Mouse (Mus musculus) layer of hippocampus, adult 2 months (tissue): ENCODE results near the gene As3mt. TPM values are rescaled to one million over a fixed set of nuclear protein-coding genes. Genes with fewer than 3 reads are reported as not detected.
"Not testable (repeated sequence)": the region's sequence is repeated elsewhere in the genome, so short reads cannot be mapped to it uniquely, and the experiment has no call there.

Experiments used
- DNase-seq, 2 experiments: peaks; one replicate each; pipeline ENCODE4 v3.0.0; 2022; ENCODE audit warnings: low spot score in 2 of 2
- H3K27ac ChIP-seq: fragments of 200-600 bp; 2 replicates; pipeline ENCODE4 v1.8.1; 2022
- H3K4me3 ChIP-seq: fragments of 200-600 bp; 2 replicates; pipeline ENCODE4 v1.8.1; 2022; ENCODE audit warnings: mild to moderate bottlenecking
- CTCF ChIP-seq: fragments of 200-600 bp; conservative IDR thresholded peaks from 2 replicates; pipeline ENCODE4 v1.8.1; 2022; ENCODE audit warnings: antibody characterized with exemption, mild to moderate bottlenecking, moderate library complexity
- total RNA-seq, 2 experiments: library from RNA; stranded (reverse); gene quantifications; 2 replicates each; pipeline ENCODE4 v1.2.3; 2021

As3mt gene
- total RNA-seq, 2 experiments from 2014 or later = 23.1 to 25.2 TPM

GRCm38 (mm10) chr19:46740341-46741008 lies 33.2 kb downstream of the As3mt start:
- peak; percentile 54 to 79 for DNase-seq
- TF ChIP-seq CTCF = peak; percentile 96
- Histone ChIP-seq H3K27ac (no peak overlapping the region), H3K4me3 (no peak overlapping the region)

GRCm38 (mm10) chr19:46741574-46741973 lies 34.3 kb downstream of the As3mt start:
- no peak for DNase-seq
- H3K4me3 ChIP-seq = no peak overlapping the region

DNA sequence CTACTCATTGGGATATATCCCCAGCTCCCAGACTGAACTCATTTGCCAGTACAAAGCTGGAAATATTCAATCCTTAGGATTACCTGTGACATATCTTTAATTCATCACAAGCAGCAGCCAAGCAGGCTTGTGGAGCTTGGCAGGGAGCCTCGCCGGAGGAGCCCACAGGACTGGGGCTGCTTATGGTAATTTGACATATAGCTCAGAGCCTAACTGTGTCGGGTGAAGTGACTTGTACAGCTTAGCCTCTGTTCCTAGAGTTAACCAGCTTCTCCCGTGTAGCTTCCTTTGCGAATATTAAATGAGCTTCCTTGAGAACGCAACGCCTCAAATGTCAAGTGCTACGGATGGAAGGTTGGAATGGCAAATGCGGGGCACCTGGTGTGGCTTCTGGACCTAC lies 37.4 kb downstream of the As3mt start:
- Histone ChIP-seq H3K27ac (no peak overlapping the region), H3K4me3 (no peak overlapping the region)
- TF ChIP-seq CTCF = no peak
- no peak for DNase-seq

More at GRCm38 (mm10) chr19:46741574-46741973, 34.3 kb downstream of the As3mt start:
- TF ChIP-seq CTCF = peak; percentile 26
- no peak overlapping the region for H3K27ac ChIP-seq

DNA sequence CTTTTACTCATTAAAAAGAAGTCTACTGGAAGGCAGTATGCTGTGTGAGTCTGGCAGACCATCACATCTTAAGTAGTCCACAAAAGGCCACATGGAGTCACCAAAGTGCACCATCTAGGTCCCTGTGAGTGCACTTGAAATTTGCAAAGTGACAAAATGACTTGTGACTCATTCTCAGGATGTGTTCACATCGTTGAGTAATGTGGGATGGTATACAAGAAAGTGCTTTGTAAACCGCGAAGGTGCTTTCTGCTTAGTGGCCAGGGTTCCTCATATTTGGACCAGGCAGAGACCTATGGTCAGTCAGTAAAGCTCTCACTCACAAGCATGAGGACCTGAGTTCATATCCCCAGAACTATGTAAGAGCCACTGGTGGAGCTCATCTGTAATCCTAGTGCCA lies 40.5 kb downstream of the As3mt start:
- TF ChIP-seq CTCF = no peak
- no peak for DNase-seq
- Histone ChIP-seq H3K27ac (no peak overlapping the region), H3K4me3 (no peak overlapping the region)

- no peak for TF ChIP-seq CTCF
- H3K27ac ChIP-seq = no peak overlapping the region
- no peak overlapping the region for H3K4me3 ChIP-seq
- no peak for DNase-seq
Observed at GRCm38 (mm10) chr19:46752235-46752634, 45.0 kb downstream of the As3mt start.

- peak; percentile 74 for TF ChIP-seq CTCF
- DNase-seq = no peak
- no peak overlapping the region for H3K27ac ChIP-seq
- H3K4me3 ChIP-seq = no peak overlapping the region
Observed at GRCm38 (mm10) chr19:46755066-46755465, 47.8 kb downstream of the As3mt start.

DNA sequence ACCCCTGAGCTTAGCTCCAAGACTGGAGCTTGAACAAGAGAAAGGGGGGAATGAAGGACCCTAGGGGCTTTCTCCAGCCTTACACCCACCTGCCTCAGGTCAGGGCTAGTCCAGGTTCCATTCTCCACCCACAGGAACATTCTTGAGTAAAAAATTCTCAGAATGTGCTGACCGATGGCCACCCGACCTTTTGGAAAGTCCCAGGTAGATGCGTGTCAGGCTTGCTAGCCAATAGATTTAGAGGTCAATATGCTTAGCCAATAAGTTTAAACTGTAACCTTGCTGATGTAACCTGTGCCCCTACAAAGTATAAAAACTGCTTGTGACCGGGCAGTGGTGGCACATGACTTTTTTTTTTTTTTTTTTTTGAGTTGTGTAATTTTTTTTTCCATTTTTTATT lies 49.0 kb downstream of the As3mt start:
- H3K27ac ChIP-seq = no peak overlapping the region
- no peak for TF ChIP-seq CTCF
- no peak overlapping the region for H3K4me3 ChIP-seq
- no peak for DNase-seq

GRCm38 (mm10) chr19:46759096-46759495 lies 51.8 kb downstream of the As3mt start:
- no peak overlapping the region for H3K27ac ChIP-seq
- DNase-seq = no peak
- no peak for TF ChIP-seq CTCF
- no peak overlapping the region for H3K4me3 ChIP-seq

GRCm38 (mm10) chr19:46759909-46760308 lies 52.7 kb downstream of the As3mt start:
- not testable (repeated sequence) for H3K27ac ChIP-seq, H3K4me3 ChIP-seq, DNase-seq

DNA sequence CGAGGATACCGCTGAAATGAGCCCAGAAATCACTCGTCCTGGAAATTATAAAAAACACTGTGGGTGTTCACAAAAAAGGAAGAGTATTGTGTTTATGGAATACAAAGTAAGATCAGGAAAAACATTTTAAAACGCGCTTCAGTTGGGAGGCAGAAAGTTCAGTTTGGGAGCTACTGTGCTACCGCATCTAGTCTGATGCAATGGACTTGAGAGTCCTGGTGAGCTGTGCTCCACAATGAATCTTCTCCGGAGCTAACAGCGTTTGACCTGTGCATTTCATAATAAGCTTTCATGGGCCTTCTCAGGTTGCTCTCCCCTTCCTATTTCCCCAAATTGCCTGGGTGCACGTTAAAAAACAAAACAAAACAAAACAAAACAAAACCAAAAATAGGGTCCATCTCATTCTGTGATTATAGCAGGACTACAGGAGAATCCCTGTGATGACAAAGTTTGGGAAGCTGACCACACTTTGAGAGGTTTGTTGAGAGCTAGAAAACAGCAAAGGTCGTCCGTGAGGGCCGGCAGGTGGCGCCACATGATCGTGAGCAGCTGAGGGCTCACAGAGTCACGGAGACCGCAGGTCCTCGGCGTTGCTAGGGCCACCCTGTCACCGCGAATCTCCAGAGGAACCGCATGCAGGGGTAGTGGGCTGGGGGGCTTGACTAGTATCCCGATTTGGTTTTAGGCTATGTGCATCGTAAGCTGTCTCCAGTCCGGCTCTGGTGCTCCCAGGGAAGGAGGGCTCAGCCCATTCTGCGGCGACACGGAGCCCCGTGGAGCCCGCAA lies 53.3 kb downstream of the As3mt start:
- peak overlapping the region; percentile 97 for H3K4me3 ChIP-seq
- peak; percentile 86 to 90 for DNase-seq
- H3K27ac ChIP-seq = peak overlapping the region; percentile 79
- TF ChIP-seq CTCF = peak; percentile 95

DNA sequence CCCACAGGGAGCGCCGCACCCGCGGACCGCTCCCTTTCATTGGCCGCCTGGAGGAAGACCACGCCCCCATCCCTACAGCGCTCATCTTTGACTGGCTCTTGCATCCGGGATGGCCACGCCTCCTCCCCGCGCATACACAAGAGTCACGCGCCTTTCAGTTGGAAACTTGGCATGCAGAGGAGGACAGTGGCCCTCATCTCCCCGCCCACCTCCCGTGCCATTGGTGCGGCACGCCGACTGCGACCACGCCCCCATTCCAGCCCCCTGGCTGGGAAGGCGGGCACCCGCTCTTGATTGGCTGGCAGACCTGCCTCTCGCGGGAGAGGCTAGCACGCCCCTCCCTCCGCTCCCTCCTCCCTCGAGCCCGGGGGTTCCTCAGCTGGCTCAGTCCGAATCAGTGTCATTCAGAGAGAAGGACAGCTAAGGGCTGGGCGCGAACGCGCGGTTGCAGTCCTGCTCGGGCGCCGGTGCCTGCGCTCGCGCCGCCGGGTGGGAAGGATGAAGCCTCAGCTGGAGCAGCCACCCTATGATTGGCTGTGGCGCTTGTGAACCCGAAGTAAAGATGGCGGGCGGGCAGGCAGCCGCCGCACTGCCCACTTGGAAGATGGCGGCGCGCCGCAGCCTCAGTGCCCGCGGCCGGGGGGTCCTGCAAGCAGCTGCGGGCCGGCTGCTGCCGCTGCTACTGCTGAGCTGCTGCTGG lies 54.1 kb downstream of the As3mt start, which contains the start of gene Cnnm2:
Cnnm2 (plus strand) TSS at position 350 of the 700 bp plus-strand sequence.
- DNase-seq = peak; percentile 99 to 100
- no peak for TF ChIP-seq CTCF
- H3K27ac ChIP-seq = peak within 1 kb of the TSS; percentile 97
- peak within 1 kb of the TSS; percentile 97 for H3K4me3 ChIP-seq

DNA sequence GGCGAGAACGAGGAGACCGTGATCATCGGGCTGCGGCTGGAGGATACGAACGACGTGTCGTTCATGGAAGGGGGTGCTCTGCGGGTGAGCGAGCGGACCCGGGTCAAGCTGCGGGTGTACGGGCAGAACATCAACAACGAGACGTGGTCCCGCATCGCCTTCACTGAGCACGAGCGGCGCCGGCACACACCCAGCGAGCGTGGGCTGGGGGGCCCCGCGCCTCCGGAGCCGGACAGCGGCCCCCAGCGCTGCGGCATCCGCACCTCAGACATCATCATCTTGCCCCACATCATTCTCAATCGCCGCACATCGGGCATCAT lies 54.7 kb downstream of the As3mt start:
- DNase-seq = no peak
- no peak for TF ChIP-seq CTCF
- peak overlapping the region; percentile 97 for H3K4me3 ChIP-seq
- peak overlapping the region; percentile 97 for H3K27ac ChIP-seq

DNA sequence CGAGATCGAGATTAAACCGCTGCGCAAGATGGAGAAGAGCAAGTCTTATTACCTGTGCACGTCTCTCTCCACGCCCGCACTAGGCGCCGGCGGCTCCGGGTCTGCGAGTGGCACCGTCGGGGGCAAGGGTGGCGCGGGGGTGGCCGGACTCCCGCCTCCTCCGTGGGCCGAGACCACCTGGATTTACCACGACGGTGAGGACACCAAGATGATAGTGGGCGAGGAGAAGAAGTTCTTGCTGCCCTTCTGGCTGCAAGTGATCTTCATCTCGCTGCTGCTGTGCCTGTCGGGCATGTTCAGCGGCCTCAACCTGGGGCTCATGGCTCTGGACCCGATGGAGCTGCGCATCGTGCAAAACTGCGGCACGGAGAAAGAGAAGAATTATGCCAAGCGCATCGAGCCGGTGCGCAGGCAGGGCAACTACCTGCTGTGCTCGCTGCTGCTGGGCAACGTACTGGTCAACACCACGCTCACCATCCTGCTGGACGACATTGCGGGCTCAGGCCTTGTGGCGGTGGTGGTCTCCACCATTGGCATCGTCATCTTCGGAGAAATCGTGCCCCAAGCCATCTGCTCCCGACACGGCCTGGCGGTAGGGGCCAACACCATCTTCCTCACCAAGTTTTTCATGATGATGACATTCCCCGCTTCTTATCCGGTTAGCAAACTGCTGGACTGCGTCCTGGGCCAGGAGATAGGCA lies 55.2 kb downstream of the As3mt start:
- peak in 1 of 2 experiments; percentile 23 for DNase-seq
- Histone ChIP-seq H3K27ac (peak overlapping the region; percentile 97), H3K4me3 (peak overlapping the region; percentile 97)
- TF ChIP-seq CTCF = 0 out of 2 replicates have a peak, but pooled peaks have one; percentile 2
